12 mouse cellular contexts compared by ENCODE assay signal in genomic region chr12:103389982-103390381, GRCm38 (mm10). TPM values are rescaled to one million over a fixed set of nuclear protein-coding genes. Genes with fewer than 3 reads are reported as not detected.
DNase-seq lines count a peak whose midpoint lies in the region; ATAC-seq and TF ChIP-seq lines count a peak whose summit lies in the region.
"Had no signal": no experiment of that assay in that cellular context is flagged by ENCODE, and none has a peak within 500 bp of the region (broad histone marks: within the 10 kb centered on the region; RNA-seq: fewer than 3 reads in every experiment).

No protein-coding gene starts in this region.

- DNase-seq in cerebellum, adult 2 months: peak in 1 of 2 experiments; percentile 36
- no peak for DNase-seq in cerebellum, postnatal 36 days
- no peak for DNase-seq in hindbrain, embryonic 14.5 days (ENCODE audit: low spot score)
- DNase-seq in brain, adult 2 months (ENCODE audit: low read depth, low spot score): peak; percentile 54
- DNase-seq in midbrain, embryonic 10.5 days (ENCODE audit: low spot score): no peak
- DNase-seq in frontal cortex, postnatal 36 days (ENCODE audit: low spot score in 2 of 2): no peak
- DNase-seq: adrenal gland, postnatal 14 days; gastrocnemius, postnatal 25 days had no signal

- no peak overlapping the region for H3K27ac ChIP-seq in cerebellum, adult 2 months (ENCODE audit: insufficient read depth, low read length)
- no peak overlapping the region for H3K27ac ChIP-seq in hindbrain, embryonic 15.5 days (replicated peaks)
- H3K27ac ChIP-seq in hindbrain, embryonic 14.5 days: no peak overlapping the region
- H3K27ac ChIP-seq in midbrain, embryonic 10.5 days (replicated peaks): no peak overlapping the region
- no peak overlapping the region for H3K27ac ChIP-seq in intestine, embryonic 15.5 days

- H3K4me2 ChIP-seq in hindbrain, embryonic 15.5 days: peak overlapping the region; percentile 84
- no peak overlapping the region for H3K4me2 ChIP-seq in hindbrain, embryonic 14.5 days (replicated peaks)
- H3K4me2 ChIP-seq in intestine, embryonic 15.5 days (replicated peaks): no peak overlapping the region

- H3K27me3 ChIP-seq in cerebellum, adult 2 months (ENCODE audit: control insufficient read depth, insufficient read depth, low read length): no peaks in the 10 kb centered on the region
- no peaks in the 10 kb centered on the region for H3K27me3 ChIP-seq in hindbrain, embryonic 15.5 days
- H3K27me3 ChIP-seq in hindbrain, embryonic 14.5 days (ENCODE audit: control insufficient read depth, insufficient read depth, low read length): no peaks in the 10 kb centered on the region
- no peaks in the 10 kb centered on the region for H3K27me3 ChIP-seq in midbrain, embryonic 10.5 days (ENCODE audit: low read depth, poor library complexity, severe bottlenecking)
- no peaks in the 10 kb centered on the region for H3K27me3 ChIP-seq in intestine, embryonic 15.5 days (replicated peaks)
- H3K27me3 ChIP-seq: megakaryocyte, embryonic 14.5 days had no signal

- peaks cover 21% of the 10 kb centered on the region for H3K4me1 ChIP-seq in cerebellum, adult 2 months (ENCODE audit: control insufficient read depth, insufficient read depth, low read length)
- H3K4me1 ChIP-seq in hindbrain, embryonic 15.5 days (replicated peaks): peaks cover 19% of the 10 kb centered on the region
- peaks cover 6% of the 10 kb centered on the region for H3K4me1 ChIP-seq in hindbrain, embryonic 14.5 days (replicated peaks; ENCODE audit: control insufficient read depth, insufficient read depth, low read length)
- peaks cover 38% of the 10 kb centered on the region for H3K4me1 ChIP-seq in midbrain, embryonic 10.5 days
- H3K4me1 ChIP-seq in intestine, embryonic 15.5 days (replicated peaks): 0 out of 2 replicates have a peak, but pooled peaks cover 7% of the 10 kb centered on the region

- H3K36me3 ChIP-seq in hindbrain, embryonic 15.5 days: no peaks in the 10 kb centered on the region
- no peaks in the 10 kb centered on the region for H3K36me3 ChIP-seq in hindbrain, embryonic 14.5 days (replicated peaks; ENCODE audit: control insufficient read depth, insufficient read depth)
- H3K36me3 ChIP-seq in midbrain, embryonic 10.5 days: no peaks in the 10 kb centered on the region
- no peaks in the 10 kb centered on the region for H3K36me3 ChIP-seq in intestine, embryonic 15.5 days

- TF ChIP-seq CTCF in cerebellum, adult 2 months (IDR thresholded peaks at IDR 0.05; ENCODE audit: borderline replicate concordance, insufficient read depth, low read depth, low read length): no peak

- no peak overlapping the region for H3K9ac ChIP-seq in hindbrain, embryonic 15.5 days
- no peak overlapping the region for H3K9ac ChIP-seq in hindbrain, embryonic 14.5 days
- no peak overlapping the region for H3K9ac ChIP-seq in intestine, embryonic 15.5 days

- ATAC-seq in hindbrain, embryonic 15.5 days (ENCODE audit: low FRiP score, low read depth): no peak
- no peak for ATAC-seq in hindbrain, embryonic 14.5 days (ENCODE audit: low FRiP score)
- ATAC-seq in intestine, embryonic 15.5 days: no peak
- ATAC-seq: intestine, embryonic 16.5 days had no signal

- TF ChIP-seq POLR2A in cerebellum, adult 2 months (IDR thresholded peaks at IDR 0.05; ENCODE audit: borderline replicate concordance, insufficient read depth, low read length): no peak

- 32% methylated on average over 4 of the region's 4 CpGs for WGBS in cerebellum, adult 2 months
- WGBS in hindbrain, embryonic 15.5 days: 83% methylated on average over 4 of the region's 4 CpGs
- 91% methylated on average over 4 of the region's 4 CpGs for WGBS in hindbrain, embryonic 14.5 days
- WGBS in midbrain, embryonic 10.5 days: 81% methylated on average over 4 of the region's 4 CpGs
- WGBS in intestine, embryonic 15.5 days: 76% methylated on average over 3 of the region's 4 CpGs

- no peaks in the 10 kb centered on the region for H3K9me3 ChIP-seq in hindbrain, embryonic 15.5 days
- H3K9me3 ChIP-seq in hindbrain, embryonic 14.5 days (ENCODE audit: control insufficient read depth, low read length): no peaks in the 10 kb centered on the region
- no peaks in the 10 kb centered on the region for H3K9me3 ChIP-seq in midbrain, embryonic 10.5 days (replicated peaks)
- H3K9me3 ChIP-seq in intestine, embryonic 15.5 days: no peaks in the 10 kb centered on the region
- H3K9me3 ChIP-seq: megakaryocyte, embryonic 14.5 days had no signal

- H3K4me3 ChIP-seq in cerebellum, adult 2 months (replicated peaks; ENCODE audit: insufficient read depth, low read depth, low read length): peak overlapping the region; percentile 6
- H3K4me3 ChIP-seq in hindbrain, embryonic 15.5 days: no peak overlapping the region
- no peak overlapping the region for H3K4me3 ChIP-seq in hindbrain, embryonic 14.5 days (replicated peaks; ENCODE audit: low read length)
- peak overlapping the region; percentile 84; the same call in 1 of the 2 replicates for H3K4me3 ChIP-seq in midbrain, embryonic 10.5 days
- no peak overlapping the region for H3K4me3 ChIP-seq in intestine, embryonic 15.5 days (replicated peaks)

RNA-seq across cellular contexts. Expression of gene Otub2, which starts 1.5 kb away (rescaled TPM):
- 10.6 and 11.6 TPM in 2 replicates for polyA plus RNA-seq in cerebellum, adult 2 months (2012; rRNA removed)
- polyA plus RNA-seq in hindbrain, embryonic 15.5 days (2015; fragmentation: Nextera tagmentation; extraction: Ambion mirVana): 22.5 and 24.0 TPM in 2 replicates
- polyA plus RNA-seq in hindbrain, embryonic 14.5 days (2014; fragmentation: Nextera tagmentation; extraction: Ambion mirVana): 23.5 and 28.8 TPM in 2 replicates
- polyA plus RNA-seq in midbrain, embryonic 10.5 days (2016; fragmentation: Nextera tagmentation; extraction: Ambion mirVana): 11.8 and 12.7 TPM in 2 replicates
- 5.6 and 6.6 TPM in 2 replicates for polyA plus RNA-seq in intestine, embryonic 15.5 days (2015; fragmentation: Nextera tagmentation; extraction: Ambion mirVana)

RNA-seq across cellular contexts. Expression of gene 9330161L09Rik, which starts 17.6 kb away (rescaled TPM):
- 2.3 and 3.2 TPM in 2 replicates for polyA plus RNA-seq in cerebellum, adult 2 months (2012; rRNA removed)
- 0.97 and 1.3 TPM in 2 replicates for polyA plus RNA-seq in hindbrain, embryonic 15.5 days (2015; fragmentation: Nextera tagmentation; extraction: Ambion mirVana)
- 1.4 and 1.8 TPM in 2 replicates for polyA plus RNA-seq in hindbrain, embryonic 14.5 days (2014; fragmentation: Nextera tagmentation; extraction: Ambion mirVana)
- polyA plus RNA-seq in midbrain, embryonic 10.5 days (2016; fragmentation: Nextera tagmentation; extraction: Ambion mirVana): 0.47 and 0.89 TPM in 2 replicates
- 0.16 and 0.48 TPM in 2 replicates for polyA plus RNA-seq in intestine, embryonic 15.5 days (2015; fragmentation: Nextera tagmentation; extraction: Ambion mirVana)

RNA-seq across cellular contexts. Expression of gene Asb2, which starts 34.2 kb away (rescaled TPM):
- polyA plus RNA-seq in cerebellum, adult 2 months (2012; rRNA removed): 2.1 and 2.7 TPM in 2 replicates
- 1.0 and 1.2 TPM in 2 replicates for polyA plus RNA-seq in hindbrain, embryonic 15.5 days (2015; fragmentation: Nextera tagmentation; extraction: Ambion mirVana)
- 1.5 and 1.6 TPM in 2 replicates for polyA plus RNA-seq in hindbrain, embryonic 14.5 days (2014; fragmentation: Nextera tagmentation; extraction: Ambion mirVana)
- 0.53 and 0.83 TPM in 2 replicates for polyA plus RNA-seq in midbrain, embryonic 10.5 days (2016; fragmentation: Nextera tagmentation; extraction: Ambion mirVana)
- 16.5 and 17.9 TPM in 2 replicates for polyA plus RNA-seq in intestine, embryonic 15.5 days (2015; fragmentation: Nextera tagmentation; extraction: Ambion mirVana)

RNA-seq across cellular contexts. Expression of gene Ddx24, which starts 35.6 kb away (rescaled TPM):
- 184 and 187 TPM in 2 replicates for polyA plus RNA-seq in cerebellum, adult 2 months (2012; rRNA removed)
- polyA plus RNA-seq in hindbrain, embryonic 15.5 days (2015; fragmentation: Nextera tagmentation; extraction: Ambion mirVana): 158 and 171 TPM in 2 replicates
- 142 and 149 TPM in 2 replicates for polyA plus RNA-seq in hindbrain, embryonic 14.5 days (2014; fragmentation: Nextera tagmentation; extraction: Ambion mirVana)
- 100 and 101 TPM in 2 replicates for polyA plus RNA-seq in midbrain, embryonic 10.5 days (2016; fragmentation: Nextera tagmentation; extraction: Ambion mirVana)
- polyA plus RNA-seq in intestine, embryonic 15.5 days (2015; fragmentation: Nextera tagmentation; extraction: Ambion mirVana): 90.6 and 99.4 TPM in 2 replicates

RNA-seq across cellular contexts. Expression of gene Ifi27, which starts 44.0 kb away (rescaled TPM):
- polyA plus RNA-seq in cerebellum, adult 2 months (2012; rRNA removed): 82.1 and 99.0 TPM in 2 replicates
- polyA plus RNA-seq in hindbrain, embryonic 15.5 days (2015; fragmentation: Nextera tagmentation; extraction: Ambion mirVana): 14.4 and 18.4 TPM in 2 replicates
- 8.3 and 10.4 TPM in 2 replicates for polyA plus RNA-seq in hindbrain, embryonic 14.5 days (2014; fragmentation: Nextera tagmentation; extraction: Ambion mirVana)
- polyA plus RNA-seq in midbrain, embryonic 10.5 days (2016; fragmentation: Nextera tagmentation; extraction: Ambion mirVana): 0.75 and 1.4 TPM in 2 replicates
- polyA plus RNA-seq in intestine, embryonic 15.5 days (2015; fragmentation: Nextera tagmentation; extraction: Ambion mirVana): 45.6 and 48.8 TPM in 2 replicates

Comparison
In these comparisons a context has a peak if more than half of its experiments do, and no peak if none do; other contexts are left out.
1. H3K4me3 ChIP-seq: peak in cerebellum, adult 2 months (single experiment) and midbrain, embryonic 10.5 days (single experiment); none in hindbrain, embryonic 15.5 days (single experiment), hindbrain, embryonic 14.5 days (single experiment) and intestine, embryonic 15.5 days (single experiment).